Mouse (Mus musculus) bone marrow, adult 2 months (tissue): ENCODE measurements around the gene Prkd3.

Experiments used
- CTCF ChIP-seq: fragments of 200-500 bp; IDR thresholded peaks from 2 replicates; pipeline ENCODE4 v1.5.1; 2011; ENCODE audit warnings: low read length, control low read depth; ENCODE audit not compliant: control insufficient read depth, insufficient read depth
- POLR2A ChIP-seq: fragments of 200-500 bp; IDR thresholded peaks from 2 replicates; pipeline ENCODE4 v1.6.1; 2011; ENCODE audit warnings: low read depth, mild to moderate bottlenecking, control low read depth, low read length, borderline replicate concordance; ENCODE audit not compliant: control insufficient read depth

DNA sequence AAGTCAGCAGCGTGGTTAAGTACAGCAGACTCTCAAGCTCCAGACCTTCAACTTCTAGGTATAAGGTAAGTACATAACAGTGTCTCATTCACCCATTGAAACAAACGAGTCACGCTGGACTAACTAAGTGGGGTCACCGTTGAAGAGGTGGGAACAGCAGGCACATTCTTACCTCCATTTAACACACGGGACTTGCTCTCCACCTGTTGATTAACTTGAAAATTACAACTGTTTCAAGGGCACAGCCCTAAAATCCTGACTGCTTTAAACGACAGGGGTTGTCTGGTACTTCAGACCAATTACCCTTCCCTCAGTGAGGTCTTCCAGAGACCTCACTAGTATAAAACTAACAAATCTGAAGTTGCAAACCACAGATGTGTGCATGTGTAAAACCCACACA, 61.1 kb downstream of the Prkd3 start:
- no peak for TF ChIP-seq POLR2A
- TF ChIP-seq CTCF: no peak
